Mouse (Mus musculus): ENCODE results near the gene Ccr1l1. TPM values are rescaled to one million over a fixed set of nuclear protein-coding genes. Genes with fewer than 3 reads are reported as not detected.

Ccr1l1 gene
- polyA plus RNA-seq, 1 experiment from 2014 or later = not detected

DNA sequence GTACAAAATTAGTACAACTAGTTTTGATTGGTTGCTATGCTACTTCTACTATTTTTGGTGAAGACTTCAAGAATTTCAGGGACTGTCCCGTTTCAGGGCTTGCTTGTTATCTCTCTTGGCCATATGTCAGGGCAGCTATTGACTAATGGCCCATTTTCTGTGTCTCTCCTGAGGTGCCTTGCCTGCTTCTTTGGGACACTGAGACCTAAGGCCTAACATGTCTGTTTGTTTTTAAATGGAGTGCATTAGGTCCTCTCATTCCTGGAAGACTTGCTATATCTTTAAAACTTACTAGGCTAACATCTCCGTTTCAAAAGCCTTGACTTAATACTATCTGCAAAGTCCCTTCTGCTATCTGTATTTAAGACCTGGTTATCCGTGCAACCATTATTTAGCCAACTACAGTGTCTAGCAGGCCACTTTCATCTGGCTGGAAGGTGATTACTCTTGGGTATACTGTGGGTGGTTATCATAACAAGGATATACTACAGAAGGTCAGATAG lies 20.2 kb downstream of the Ccr1l1 start:
- no peaks in the 10 kb centered on the region for H3K9me3 ChIP-seq (replicated peaks)
- peak overlapping the region; percentile 93 for H3K27ac ChIP-seq
- peaks cover 35% of the 10 kb centered on the region for H3K4me1 ChIP-seq (replicated peaks)
- H3K36me3 ChIP-seq = no peaks in the 10 kb centered on the region
- 7% methylated on average over 3 of the region's 3 CpGs for WGBS (ENCODE audit: insufficient replicate concordance)
- ATAC-seq (ENCODE audit: low read depth) (peak; percentile 99), DNase-seq (peak; percentile 59)
- peak overlapping the region; percentile 32 for H3K4me2 ChIP-seq
- H3K9ac ChIP-seq = 0 out of 2 replicates have a peak overlapping the region, but pooled peaks have one; percentile 39
- no peak overlapping the region for H3K4me3 ChIP-seq (replicated peaks)
- no peaks in the 10 kb centered on the region for H3K27me3 ChIP-seq

DNA sequence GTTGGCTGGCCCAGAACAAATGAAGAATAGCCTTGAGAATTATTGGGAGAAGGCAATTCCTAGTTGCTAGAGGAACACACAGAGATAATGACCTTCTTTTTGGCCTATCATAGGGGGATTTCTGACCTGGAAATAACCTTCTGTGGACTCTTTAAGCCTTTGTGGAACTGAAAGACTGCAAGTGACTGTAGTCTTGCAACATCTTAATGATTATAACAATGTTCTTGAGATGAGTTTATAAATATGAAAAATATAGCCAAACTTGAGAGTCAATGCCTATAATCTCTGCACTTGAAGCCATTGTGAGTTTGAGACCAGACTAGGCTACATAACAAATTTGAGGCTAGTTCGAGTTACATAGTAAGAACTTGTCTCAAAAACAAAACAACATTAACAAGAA lies 21.3 kb downstream of the Ccr1l1 start:
- Histone ChIP-seq H3K27me3 (no peaks in the 10 kb centered on the region), H3K4me1 (replicated peaks) (peaks cover 35% of the 10 kb centered on the region), H3K4me3 (replicated peaks) (no peak overlapping the region), H3K4me2 (no peak overlapping the region), H3K9me3 (replicated peaks) (no peaks in the 10 kb centered on the region), H3K27ac (peak overlapping the region; percentile 41; the same call in 1 of the 2 replicates), H3K9ac (no peak overlapping the region), H3K36me3 (no peaks in the 10 kb centered on the region)
- 70% methylated on average over 1 of the region's 1 CpGs for WGBS (ENCODE audit: insufficient replicate concordance)
- no peak for DNase-seq
- no peak for ATAC-seq (ENCODE audit: low read depth)

GRCm38 (mm10) chr9:123953551-123953950 lies 24.7 kb downstream of the Ccr1l1 start:
- Histone ChIP-seq H3K27me3 (no peaks in the 10 kb centered on the region), H3K36me3 (no peaks in the 10 kb centered on the region), H3K9me3 (replicated peaks) (no peaks in the 10 kb centered on the region), H3K9ac (no peak overlapping the region), H3K27ac (no peak overlapping the region), H3K4me1 (replicated peaks) (peaks cover 20% of the 10 kb centered on the region), H3K4me3 (replicated peaks) (no peak overlapping the region), H3K4me2 (no peak overlapping the region)
- no peak for ATAC-seq (ENCODE audit: low read depth)
- WGBS (ENCODE audit: insufficient replicate concordance) = 55% methylated on average over 2 of the region's 2 CpGs
- no peak for DNase-seq

DNA sequence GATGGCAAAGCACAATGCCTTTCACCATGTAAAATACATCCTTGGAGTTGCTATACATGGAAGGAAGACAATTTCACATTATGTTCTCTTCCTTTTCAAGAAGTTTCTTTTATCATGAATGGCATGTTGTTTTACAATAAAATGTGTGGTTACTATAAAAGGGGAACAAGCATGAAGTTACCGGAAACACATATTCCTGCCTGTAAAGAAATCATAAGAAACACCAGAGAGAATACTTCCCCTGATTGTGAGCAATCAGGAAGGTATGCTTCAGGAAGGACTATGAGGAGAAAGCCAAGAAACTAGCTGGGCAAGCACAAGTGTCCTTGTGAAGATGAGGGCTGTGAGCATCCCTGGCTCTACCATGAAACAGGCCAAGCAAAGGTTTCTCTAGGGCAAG lies 27.0 kb downstream of the Ccr1l1 start:
- Histone ChIP-seq H3K27me3 (no peaks in the 10 kb centered on the region), H3K4me3 (replicated peaks) (no peak overlapping the region), H3K4me2 (no peak overlapping the region), H3K9ac (no peak overlapping the region), H3K4me1 (replicated peaks) (peaks cover 13% of the 10 kb centered on the region), H3K9me3 (replicated peaks) (no peaks in the 10 kb centered on the region), H3K36me3 (no peaks in the 10 kb centered on the region), H3K27ac (no peak overlapping the region)
- ATAC-seq (ENCODE audit: low read depth) = no peak
- whole genome bisulfite sequencing (ENCODE audit: insufficient replicate concordance) = 35% methylated on average over 1 of the region's 1 CpGs
- no peak for DNase-seq

DNA sequence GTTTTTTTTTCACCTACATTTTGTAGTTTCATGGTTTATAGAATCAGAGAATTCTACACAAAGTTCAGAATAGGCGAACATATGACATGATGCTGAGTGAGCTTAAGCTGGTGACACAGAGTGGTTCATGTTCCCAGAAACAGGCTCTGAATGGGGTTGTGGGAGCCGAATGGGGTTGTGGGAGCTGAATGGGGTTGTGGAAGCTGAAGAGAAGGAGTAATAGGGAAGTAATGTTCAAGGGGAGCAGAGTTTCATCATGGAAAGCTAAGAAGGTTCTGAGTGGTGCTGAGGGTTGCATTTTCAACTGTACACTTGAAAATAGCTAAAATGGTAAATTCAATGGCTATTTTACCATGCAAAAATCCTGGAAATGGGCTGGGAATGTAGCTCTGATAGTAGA lies 28.8 kb downstream of the Ccr1l1 start:
- H3K27me3 ChIP-seq = no peaks in the 10 kb centered on the region
- H3K9ac ChIP-seq = no peak overlapping the region
- WGBS (ENCODE audit: insufficient replicate concordance) = 73% methylated on average over 2 of the region's 2 CpGs
- peaks cover 10% of the 10 kb centered on the region for H3K4me1 ChIP-seq (replicated peaks)
- H3K36me3 ChIP-seq = no peaks in the 10 kb centered on the region
- no peaks in the 10 kb centered on the region for H3K9me3 ChIP-seq (replicated peaks)
- ATAC-seq (ENCODE audit: low read depth) (no peak), DNase-seq (no peak)
- no peak overlapping the region for H3K4me3 ChIP-seq (replicated peaks)
- no peak overlapping the region for H3K27ac ChIP-seq
- no peak overlapping the region for H3K4me2 ChIP-seq

DNA sequence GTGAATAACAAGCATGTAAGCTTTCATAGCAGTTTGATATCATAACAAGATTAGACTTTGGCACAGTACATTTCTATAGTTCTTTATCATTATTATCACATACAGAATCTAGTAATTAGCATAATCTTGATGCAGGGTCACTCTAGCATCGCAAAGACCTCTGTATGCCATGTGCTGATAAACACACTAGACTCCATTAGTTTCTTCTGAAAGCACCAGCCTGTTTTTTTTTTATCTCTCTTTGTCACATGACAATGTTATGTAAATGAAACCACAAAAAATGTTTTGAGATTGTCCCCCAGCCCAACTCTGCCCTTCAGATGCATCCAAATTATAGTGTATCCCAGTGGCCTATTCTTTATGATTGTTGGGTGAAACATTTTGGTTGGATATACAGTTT lies 30.4 kb downstream of the Ccr1l1 start:
- 25% methylated on average over 1 of the region's 1 CpGs for WGBS (ENCODE audit: insufficient replicate concordance)
- H3K27me3 ChIP-seq = no peaks in the 10 kb centered on the region
- no peak overlapping the region for H3K9ac ChIP-seq
- no peaks in the 10 kb centered on the region for H3K36me3 ChIP-seq
- peaks cover 10% of the 10 kb centered on the region for H3K4me1 ChIP-seq (replicated peaks)
- no peak overlapping the region for H3K4me2 ChIP-seq
- H3K27ac ChIP-seq = no peak overlapping the region
- DNase-seq = no peak
- ATAC-seq (ENCODE audit: low read depth) = no peak
- no peaks in the 10 kb centered on the region for H3K9me3 ChIP-seq (replicated peaks)
- H3K4me3 ChIP-seq (replicated peaks) = no peak overlapping the region

- H3K4me1 ChIP-seq (replicated peaks) = no peaks in the 10 kb centered on the region; the same call in 1 of the 2 replicates
- WGBS (ENCODE audit: insufficient replicate concordance) = 70% methylated on average over 3 of the region's 3 CpGs
- H3K9me3 ChIP-seq (replicated peaks) = no peaks in the 10 kb centered on the region
- ATAC-seq (ENCODE audit: low read depth) = no peak
- no peak for DNase-seq
- H3K9ac ChIP-seq = no peak overlapping the region
- H3K36me3 ChIP-seq = no peaks in the 10 kb centered on the region
- no peaks in the 10 kb centered on the region for H3K27me3 ChIP-seq
- no peak overlapping the region for H3K4me3 ChIP-seq (replicated peaks)
- H3K4me2 ChIP-seq = no peak overlapping the region
- H3K27ac ChIP-seq = peak overlapping the region; percentile 48
Measured at GRCm38 (mm10) chr9:123942025-123942424, 36.2 kb downstream of the Ccr1l1 start.

GRCm38 (mm10) chr9:123941316-123941715 lies 36.9 kb downstream of the Ccr1l1 start:
- H3K4me2 ChIP-seq = no peak overlapping the region
- no peaks in the 10 kb centered on the region for H3K9me3 ChIP-seq (replicated peaks)
- H3K9ac ChIP-seq = no peak overlapping the region
- H3K36me3 ChIP-seq = no peaks in the 10 kb centered on the region
- H3K4me1 ChIP-seq (replicated peaks) = no peaks in the 10 kb centered on the region
- DNase-seq (no peak), ATAC-seq (ENCODE audit: low read depth) (no peak)
- H3K27ac ChIP-seq = peak overlapping the region; percentile 39; the same call in 1 of the 2 replicates
- 41% methylated on average over 2 of the region's 2 CpGs for WGBS (ENCODE audit: insufficient replicate concordance)
- no peaks in the 10 kb centered on the region for H3K27me3 ChIP-seq
- H3K4me3 ChIP-seq (replicated peaks) = no peak overlapping the region

- Histone ChIP-seq H3K4me2 (no peak overlapping the region), H3K36me3 (no peaks in the 10 kb centered on the region), H3K27ac (no peak overlapping the region; the same call in 1 of the 2 replicates), H3K4me1 (replicated peaks) (no peaks in the 10 kb centered on the region), H3K9ac (no peak overlapping the region), H3K27me3 (no peaks in the 10 kb centered on the region), H3K9me3 (replicated peaks) (no peaks in the 10 kb centered on the region), H3K4me3 (replicated peaks) (no peak overlapping the region)
- ATAC-seq (ENCODE audit: low read depth) (no peak), DNase-seq (no peak)
Measured at GRCm38 (mm10) chr9:123940628-123941027, 37.6 kb downstream of the Ccr1l1 start.

GRCm38 (mm10) chr9:123940168-123940567 lies 38.0 kb downstream of the Ccr1l1 start:
- 46% methylated on average over 1 of the region's 1 CpGs for WGBS (ENCODE audit: insufficient replicate concordance)

DNA sequence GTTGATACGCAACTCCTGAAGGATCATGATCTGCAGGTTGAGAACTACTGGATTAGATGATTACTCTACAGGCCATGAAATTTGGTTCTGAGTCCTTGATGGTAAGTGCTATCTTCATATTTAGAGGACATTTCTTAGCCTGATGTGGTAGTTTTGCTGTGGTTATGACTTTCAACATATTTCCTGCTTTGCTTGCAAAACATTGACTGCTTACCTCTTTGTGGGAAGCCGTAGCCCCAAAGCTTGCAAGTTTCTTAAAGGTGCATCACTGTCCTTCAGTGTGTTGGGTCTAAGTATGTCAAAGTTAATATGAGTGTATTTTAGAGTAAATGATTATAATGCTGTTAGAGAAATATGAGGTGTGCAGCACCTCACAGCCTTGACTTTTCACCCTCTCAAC lies 40.2 kb downstream of the Ccr1l1 start:
- WGBS (ENCODE audit: insufficient replicate concordance) = 76% methylated on average over 2 of the region's 2 CpGs
- no peak overlapping the region for H3K4me3 ChIP-seq (replicated peaks)

More at GRCm38 (mm10) chr9:123940168-123940567, 38.0 kb downstream of the Ccr1l1 start:
- H3K9me3 ChIP-seq (replicated peaks) = no peaks in the 10 kb centered on the region
- H3K27ac ChIP-seq = no peak overlapping the region
- no peak for ATAC-seq (ENCODE audit: low read depth)
- no peak for DNase-seq
- no peak overlapping the region for H3K9ac ChIP-seq
- no peaks in the 10 kb centered on the region for H3K36me3 ChIP-seq
- H3K4me1 ChIP-seq (replicated peaks) = no peaks in the 10 kb centered on the region
- H3K4me3 ChIP-seq (replicated peaks) = no peak overlapping the region
- H3K27me3 ChIP-seq = no peaks in the 10 kb centered on the region
- H3K4me2 ChIP-seq = no peak overlapping the region

DNA sequence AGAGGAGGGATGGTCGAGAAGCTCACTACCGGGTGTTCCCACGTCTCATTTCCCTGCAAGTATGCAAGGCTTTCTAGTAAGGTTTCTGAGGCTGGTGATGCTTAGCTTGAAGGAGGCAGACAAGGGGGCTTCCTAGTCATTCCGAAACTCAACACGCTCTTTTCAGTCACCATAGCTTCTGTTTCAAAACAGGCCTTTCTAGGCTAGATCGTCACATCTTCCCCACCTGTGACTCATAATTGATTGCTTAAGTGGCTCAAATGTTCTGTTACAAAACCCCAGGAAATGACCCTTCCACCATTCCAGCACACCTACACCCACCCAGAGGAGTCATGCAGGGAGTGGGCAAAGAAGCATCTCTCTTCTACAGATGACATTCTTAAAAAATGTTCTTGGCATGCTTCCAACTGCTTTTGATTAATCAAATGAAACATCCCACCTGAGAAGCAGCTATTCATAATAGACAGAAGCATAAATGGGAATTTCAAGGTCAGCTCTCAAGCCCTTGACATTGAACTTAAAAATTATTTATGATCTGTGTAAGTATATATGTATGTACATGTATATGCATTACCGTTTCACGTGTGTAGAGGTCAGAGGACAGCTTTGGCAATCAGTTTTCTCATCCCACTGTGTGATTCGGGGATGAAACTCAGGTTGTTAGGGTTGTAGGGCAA lies 41.5 kb downstream of the Ccr1l1 start:
- no peak for DNase-seq
- Histone ChIP-seq H3K4me3 (replicated peaks) (no peak overlapping the region), H3K27me3 (no peaks in the 10 kb centered on the region), H3K9ac (no peak overlapping the region), H3K36me3 (no peaks in the 10 kb centered on the region), H3K4me1 (replicated peaks) (peaks cover 12% of the 10 kb centered on the region), H3K4me2 (no peak overlapping the region), H3K9me3 (replicated peaks) (no peaks in the 10 kb centered on the region), H3K27ac (no peak overlapping the region)
- ATAC-seq (ENCODE audit: low read depth) = no peak
- WGBS (ENCODE audit: insufficient replicate concordance) = 77% methylated on average over 9 of the region's 9 CpGs

More for the DNA sequence above, 40.2 kb downstream of the Ccr1l1 start:
- H3K4me2 ChIP-seq = no peak overlapping the region
- H3K27me3 ChIP-seq = no peaks in the 10 kb centered on the region
- H3K27ac ChIP-seq = no peak overlapping the region
- H3K36me3 ChIP-seq = no peaks in the 10 kb centered on the region
- peaks cover under 1% of the 10 kb centered on the region; the same call in 1 of the 2 replicates for H3K4me1 ChIP-seq (replicated peaks)
- no peak overlapping the region for H3K9ac ChIP-seq
- DNase-seq = no peak
- no peaks in the 10 kb centered on the region for H3K9me3 ChIP-seq (replicated peaks)
- ATAC-seq (ENCODE audit: low read depth) = no peak
